Mouse (Mus musculus) forebrain, embryonic 14.5 days (tissue): ENCODE measurements at regions not wholly inside any gene's neighbourhood (a gene's known extent, or its start where the extent isn't known, plus 50 kb on each side); places are given as distances from the start of the nearest gene placed in this dataset.

ENCODE experiments used
- ATAC-seq: fragments of 200-750 bp; cut with Nextera tagmentation; 2 replicates; pipeline ENCODE4 v1.8.0; 2017; ENCODE audit warnings: mild to moderate bottlenecking, moderate library complexity
- DNase-seq: peaks from one replicate; pipeline ENCODE4 v3.0.0-alpha.2; 2015; ENCODE audit warnings: low spot score
- H3K27ac ChIP-seq: fragments of 300-500 bp; sonication (generic); 2 replicates; pipeline ENCODE4 v1.5.1; 2014; ENCODE audit warnings: low read depth, mild to moderate bottlenecking, control low read depth, low read length, moderate library complexity
- H3K27me3 ChIP-seq: fragments of 300-500 bp; sonication (generic); replicated peaks from 2 replicates; pipeline ENCODE4 v1.6.1; 2014; ENCODE audit warnings: low read length, control low read depth, mixed read lengths; ENCODE audit not compliant: control insufficient read depth, insufficient read depth
- H3K36me3 ChIP-seq: fragments of 300-500 bp; sonication (generic); 2 replicates; pipeline ENCODE4 v1.6.1; 2014; ENCODE audit warnings: low read length, control low read depth; ENCODE audit not compliant: control insufficient read depth, insufficient read depth
- H3K4me1 ChIP-seq: fragments of 300-500 bp; sonication (generic); 2 replicates; pipeline ENCODE4 v1.6.1; 2014; ENCODE audit warnings: antibody characterized with exemption, low read length, control low read depth; ENCODE audit not compliant: control insufficient read depth, insufficient read depth
- H3K4me2 ChIP-seq: fragments of 300-500 bp; sonication (generic); 2 replicates; pipeline ENCODE4 v1.6.1; 2014; ENCODE audit warnings: mild to moderate bottlenecking, control low read depth, low read length
- H3K4me3 ChIP-seq: fragments of 300-500 bp; sonication (generic); 2 replicates; pipeline ENCODE4 v1.5.1; 2014; ENCODE audit warnings: low read depth, low read length, control low read depth
- H3K9ac ChIP-seq: fragments of 300-500 bp; sonication (generic); 2 replicates; pipeline ENCODE4 v1.6.1; 2014; ENCODE audit warnings: mild to moderate bottlenecking, low read length, control low read depth, moderate library complexity
- H3K9me3 ChIP-seq: fragments of 300-500 bp; sonication (generic); replicated peaks from 2 replicates; pipeline ENCODE4 v1.6.1; 2016; ENCODE audit warnings: low read length, control low read depth, mixed read lengths; ENCODE audit not compliant: control insufficient read depth
- WGBS: fragments of 180-500 bp; shearing (Covaris S2); extraction: QIAGEN DNeasy Blood & Tissue Kit; methylation state at CpG from one replicate; pipeline ENCODE4 v1.1.7; 2014; 5-methylcytosine and 5-hydroxymethylcytosine counted together

GRCm38 (mm10) chr4:67994796-67995283, 959.4 kb downstream of the Brinp1 start:
- ATAC-seq (no peak), DNase-seq (no peak)
- Histone ChIP-seq H3K27me3 (no peaks in the 10 kb centered on the region), H3K9ac (no peak overlapping the region), H3K4me2 (no peak overlapping the region), H3K36me3 (no peaks in the 10 kb centered on the region), H3K4me3 (no peak overlapping the region), H3K27ac (no peak overlapping the region), H3K9me3 (no peaks in the 10 kb centered on the region), H3K4me1 (no peaks in the 10 kb centered on the region)
- 88% methylated on average over 7 of the region's 7 CpGs for WGBS

GRCm38 (mm10) chr4:67963456-67963855, 990.7 kb downstream of the Brinp1 start:
- no peak for DNase-seq
- 90% methylated on average over 1 of the region's 1 CpGs for WGBS

GRCm38 (mm10) chr4:67948000-67948399, 1006.2 kb downstream of the Brinp1 start:
- no peak for DNase-seq
- H3K4me1 ChIP-seq = no peaks in the 10 kb centered on the region
- no peak for ATAC-seq

More at GRCm38 (mm10) chr4:67963456-67963855, 990.7 kb downstream of the Brinp1 start:
- H3K36me3 ChIP-seq = no peaks in the 10 kb centered on the region
- H3K27ac ChIP-seq = no peak overlapping the region
- H3K9me3 ChIP-seq = no peaks in the 10 kb centered on the region
- no peak overlapping the region for H3K9ac ChIP-seq
- ATAC-seq = no peak
- no peak overlapping the region for H3K4me2 ChIP-seq
- H3K4me3 ChIP-seq = no peak overlapping the region
- H3K27me3 ChIP-seq = no peaks in the 10 kb centered on the region
- no peaks in the 10 kb centered on the region for H3K4me1 ChIP-seq

GRCm38 (mm10) chr4:67932481-67932880, 1021.7 kb downstream of the Brinp1 start:
- 69% methylated on average over 2 of the region's 2 CpGs for WGBS
- H3K4me3 ChIP-seq = no peak overlapping the region
- H3K36me3 ChIP-seq = no peaks in the 10 kb centered on the region
- DNase-seq = no peak
- H3K27me3 ChIP-seq = no peaks in the 10 kb centered on the region
- H3K27ac ChIP-seq = no peak overlapping the region
- no peak overlapping the region for H3K9ac ChIP-seq
- H3K9me3 ChIP-seq = no peaks in the 10 kb centered on the region
- H3K4me1 ChIP-seq = no peaks in the 10 kb centered on the region
- ATAC-seq = no peak
- H3K4me2 ChIP-seq = no peak overlapping the region

More at GRCm38 (mm10) chr4:67948000-67948399, 1006.2 kb downstream of the Brinp1 start:
- Histone ChIP-seq H3K4me2 (no peak overlapping the region), H3K4me3 (no peak overlapping the region), H3K9ac (no peak overlapping the region), H3K36me3 (no peaks in the 10 kb centered on the region), H3K27me3 (no peaks in the 10 kb centered on the region), H3K9me3 (no peaks in the 10 kb centered on the region), H3K27ac (no peak overlapping the region)

- Histone ChIP-seq H3K9me3 (no peaks in the 10 kb centered on the region), H3K4me3 (no peak overlapping the region), H3K27ac (no peak overlapping the region), H3K4me2 (no peak overlapping the region), H3K27me3 (no peaks in the 10 kb centered on the region), H3K4me1 (no peaks in the 10 kb centered on the region), H3K9ac (no peak overlapping the region), H3K36me3 (no peaks in the 10 kb centered on the region)
- ATAC-seq (no peak), DNase-seq (no peak)
- 84% methylated on average over 1 of the region's 1 CpGs for WGBS
Observed at GRCm38 (mm10) chr4:67899109-67899508, 1055.1 kb downstream of the Brinp1 start.

- H3K9ac ChIP-seq = no peak overlapping the region
- no peaks in the 10 kb centered on the region for H3K27me3 ChIP-seq
- ATAC-seq (no peak), DNase-seq (no peak)
- H3K4me3 ChIP-seq = no peak overlapping the region
- H3K4me1 ChIP-seq = no peaks in the 10 kb centered on the region
- WGBS = 76% methylated on average over 1 of the region's 1 CpGs
- H3K36me3 ChIP-seq = no peaks in the 10 kb centered on the region
- H3K9me3 ChIP-seq = no peaks in the 10 kb centered on the region
- H3K27ac ChIP-seq = no peak overlapping the region
- H3K4me2 ChIP-seq = no peak overlapping the region
Observed at GRCm38 (mm10) chr4:67891946-67892575, 1062.1 kb downstream of the Brinp1 start.

GRCm38 (mm10) chr4:67887954-67888353, 1060.6 kb downstream of the Tlr4 start:
- no peak overlapping the region for H3K4me3 ChIP-seq
- no peaks in the 10 kb centered on the region for H3K36me3 ChIP-seq
- no peak overlapping the region for H3K9ac ChIP-seq
- H3K4me2 ChIP-seq = no peak overlapping the region
- H3K4me1 ChIP-seq = no peaks in the 10 kb centered on the region
- no peak for ATAC-seq
- no peak for DNase-seq
- no peaks in the 10 kb centered on the region for H3K9me3 ChIP-seq
- no peaks in the 10 kb centered on the region for H3K27me3 ChIP-seq
- H3K27ac ChIP-seq = no peak overlapping the region

- Histone ChIP-seq H3K9ac (no peak overlapping the region), H3K4me3 (no peak overlapping the region), H3K27ac (no peak overlapping the region), H3K4me1 (no peaks in the 10 kb centered on the region), H3K36me3 (no peaks in the 10 kb centered on the region), H3K27me3 (no peaks in the 10 kb centered on the region), H3K9me3 (no peaks in the 10 kb centered on the region), H3K4me2 (no peak overlapping the region)
- ATAC-seq (no peak), DNase-seq (peak; percentile 3)
Observed at GRCm38 (mm10) chr4:67885204-67885603, 1057.8 kb downstream of the Tlr4 start.

- Histone ChIP-seq H3K4me2 (no peak overlapping the region), H3K27ac (no peak overlapping the region), H3K4me1 (no peaks in the 10 kb centered on the region), H3K9me3 (no peaks in the 10 kb centered on the region), H3K36me3 (no peaks in the 10 kb centered on the region), H3K4me3 (no peak overlapping the region), H3K9ac (no peak overlapping the region), H3K27me3 (no peaks in the 10 kb centered on the region)
- 55% methylated on average over 2 of the region's 2 CpGs for WGBS
- no peak for DNase-seq
- ATAC-seq = no peak
Observed at GRCm38 (mm10) chr4:67862218-67862617, 1034.8 kb downstream of the Tlr4 start.
